In the genomic region with DNA sequence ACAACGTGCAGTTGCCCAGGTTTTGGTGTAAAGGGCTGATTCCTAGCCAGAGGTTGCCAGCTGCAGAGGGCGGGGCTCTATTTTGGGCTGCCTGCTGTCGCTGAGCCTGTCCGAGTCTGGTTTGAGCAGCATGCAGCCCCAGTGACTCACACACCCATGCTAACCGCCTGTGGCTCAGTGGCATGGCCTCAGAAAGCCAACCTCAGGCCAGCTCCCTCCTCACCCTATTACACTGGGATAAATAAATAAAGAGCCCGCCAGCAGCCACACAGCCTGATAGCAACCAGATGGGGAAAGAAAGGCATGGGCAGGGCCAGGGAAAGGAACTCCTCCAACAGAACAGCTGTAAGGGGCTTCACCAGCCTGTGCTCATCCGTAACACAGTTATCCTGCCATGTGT, we compare ENCODE assay signal across 12 mouse cellular contexts.
DNase-seq lines count a peak whose midpoint lies in the region; ATAC-seq lines count a peak whose summit lies in the region.
"Had no signal": no experiment of that assay in that cellular context is flagged by ENCODE, and none has a peak within 500 bp of the region (broad histone marks: within the 10 kb centered on the region; RNA-seq: fewer than 3 reads in every experiment).

No protein-coding gene starts in this region.

- DNase-seq in forebrain, embryonic 10.5 days (ENCODE audit: extremely low spot score, low spot score): no peak
- peak; percentile 13 to 28 for DNase-seq in urinary bladder, postnatal 36 days (ENCODE audit: low spot score in 2 of 2)
- DNase-seq in urinary bladder, postnatal 4 days (ENCODE audit: low spot score in 2 of 2): no peak
- peak; percentile 43 for DNase-seq in limb, embryonic 11.5 days (ENCODE audit: low spot score)
- no peak for DNase-seq in heart, postnatal 14 days
- DNase-seq in forebrain, embryonic 11.5 days (ENCODE audit: low spot score): no peak
- no peak for DNase-seq in spleen, postnatal 4 days (ENCODE audit: low spot score in 2 of 2)
- DNase-seq: cerebellum, postnatal 14 days; forebrain, postnatal 0 days had no signal

- no peaks in the 10 kb centered on the region for H3K36me3 ChIP-seq in forebrain, embryonic 10.5 days (replicated peaks)
- H3K36me3 ChIP-seq in forebrain, embryonic 13.5 days (ENCODE audit: poor library complexity, severe bottlenecking): no peaks in the 10 kb centered on the region
- H3K36me3 ChIP-seq in limb, embryonic 11.5 days (ENCODE audit: control insufficient read depth, insufficient read depth, low read length): no peaks in the 10 kb centered on the region
- no peaks in the 10 kb centered on the region for H3K36me3 ChIP-seq in forebrain, embryonic 11.5 days (ENCODE audit: control insufficient read depth, insufficient read depth, low read length)
- H3K36me3 ChIP-seq: neural tube, embryonic 12.5 days had no signal

- no peak for ATAC-seq in forebrain, embryonic 13.5 days
- no peak for ATAC-seq in limb, embryonic 11.5 days (ENCODE audit: insufficient number of reproducible peaks, low FRiP score, low TSS enrichment, low read depth)
- no peak for ATAC-seq in forebrain, embryonic 11.5 days (replicated peaks; ENCODE audit: low FRiP score)
- ATAC-seq: forebrain, postnatal 0 days; hindbrain, embryonic 16.5 days had no signal

- 50% methylated on average over 7 of the region's 7 CpGs for WGBS in forebrain, embryonic 10.5 days
- WGBS in forebrain, embryonic 13.5 days: 56% methylated on average over 7 of the region's 7 CpGs
- 26% methylated on average over 7 of the region's 7 CpGs for WGBS in limb, embryonic 11.5 days
- WGBS in forebrain, embryonic 11.5 days: 57% methylated on average over 7 of the region's 7 CpGs

- no peaks in the 10 kb centered on the region; the same call in 1 of the 2 replicates for H3K27me3 ChIP-seq in forebrain, embryonic 10.5 days (ENCODE audit: poor library complexity, severe bottlenecking)
- no peaks in the 10 kb centered on the region for H3K27me3 ChIP-seq in forebrain, embryonic 13.5 days
- H3K27me3 ChIP-seq in limb, embryonic 11.5 days (ENCODE audit: control insufficient read depth, insufficient read depth, low read length): no peaks in the 10 kb centered on the region
- H3K27me3 ChIP-seq in forebrain, embryonic 11.5 days (ENCODE audit: control insufficient read depth, insufficient read depth, low read length): no peaks in the 10 kb centered on the region
- H3K27me3 ChIP-seq: neural tube, embryonic 12.5 days had no signal

- H3K4me3 ChIP-seq in forebrain, embryonic 10.5 days: no peak overlapping the region
- no peak overlapping the region for H3K4me3 ChIP-seq in forebrain, embryonic 13.5 days
- H3K4me3 ChIP-seq in limb, embryonic 11.5 days (ENCODE audit: low read depth, low read length): no peak overlapping the region
- no peak overlapping the region for H3K4me3 ChIP-seq in forebrain, embryonic 11.5 days (ENCODE audit: low read depth, low read length)
- H3K4me3 ChIP-seq: neural tube, embryonic 12.5 days had no signal

- no peaks in the 10 kb centered on the region for H3K9me3 ChIP-seq in forebrain, embryonic 10.5 days
- no peaks in the 10 kb centered on the region for H3K9me3 ChIP-seq in forebrain, embryonic 13.5 days (replicated peaks)
- H3K9me3 ChIP-seq in limb, embryonic 11.5 days (ENCODE audit: control insufficient read depth, low read length): no peaks in the 10 kb centered on the region
- H3K9me3 ChIP-seq in forebrain, embryonic 11.5 days (ENCODE audit: control insufficient read depth, low read length): no peaks in the 10 kb centered on the region
- H3K9me3 ChIP-seq: neural tube, embryonic 12.5 days had no signal

- H3K27ac ChIP-seq in forebrain, embryonic 10.5 days: 0 out of 2 replicates have a peak overlapping the region, but pooled peaks have one; percentile 9
- no peak overlapping the region for H3K27ac ChIP-seq in forebrain, embryonic 13.5 days
- no peak overlapping the region for H3K27ac ChIP-seq in limb, embryonic 11.5 days (replicated peaks; ENCODE audit: low read depth, low read length)
- no peak overlapping the region for H3K27ac ChIP-seq in forebrain, embryonic 11.5 days (ENCODE audit: low read depth, low read length)
- H3K27ac ChIP-seq: neural tube, embryonic 12.5 days had no signal

- H3K4me1 ChIP-seq in forebrain, embryonic 10.5 days: peaks cover 5% of the 10 kb centered on the region; the same call in 1 of the 2 replicates
- H3K4me1 ChIP-seq in forebrain, embryonic 13.5 days: no peaks in the 10 kb centered on the region
- H3K4me1 ChIP-seq in limb, embryonic 11.5 days (ENCODE audit: control insufficient read depth, insufficient read depth, low read length): no peaks in the 10 kb centered on the region
- H3K4me1 ChIP-seq in forebrain, embryonic 11.5 days (replicated peaks; ENCODE audit: control insufficient read depth, insufficient read depth, low read length): no peaks in the 10 kb centered on the region

- no peak overlapping the region for H3K9ac ChIP-seq in forebrain, embryonic 13.5 days
- no peak overlapping the region for H3K9ac ChIP-seq in limb, embryonic 11.5 days (ENCODE audit: low read length)
- H3K9ac ChIP-seq in forebrain, embryonic 11.5 days (ENCODE audit: low read length): no peak overlapping the region
- H3K9ac ChIP-seq: forebrain, postnatal 0 days; neural tube, embryonic 12.5 days had no signal

- intact Hi-C loops in heart, postnatal 14 days (cut with DNase I): no loop called here

- H3K4me2 ChIP-seq in forebrain, embryonic 13.5 days: no peak overlapping the region
- H3K4me2 ChIP-seq in limb, embryonic 11.5 days (ENCODE audit: low read depth, severe bottlenecking): no peak overlapping the region
- no peak overlapping the region for H3K4me2 ChIP-seq in forebrain, embryonic 11.5 days (ENCODE audit: low read depth, low read length, severe bottlenecking)
- H3K4me2 ChIP-seq: neural tube, embryonic 12.5 days had no signal

Comparison
In these comparisons a context has a peak if more than half of its experiments do, and no peak if none do; other contexts are left out.
1. DNase-seq: peak in urinary bladder, postnatal 36 days (2 of 2) and limb, embryonic 11.5 days (single experiment); none in forebrain, embryonic 10.5 days (single experiment), urinary bladder, postnatal 4 days (0 of 2), heart, postnatal 14 days (0 of 2), forebrain, embryonic 11.5 days (single experiment) and spleen, postnatal 4 days (0 of 2).